Mouse (Mus musculus): Measurements from ENCODE around the gene Mink1. TPM values are rescaled to one million over a fixed set of nuclear protein-coding genes. Genes with fewer than 3 reads are reported as not detected.

Mink1 gene
- total RNA-seq, 2 experiments from 2014 or later: 16.5 to 18.0 TPM

DNA sequence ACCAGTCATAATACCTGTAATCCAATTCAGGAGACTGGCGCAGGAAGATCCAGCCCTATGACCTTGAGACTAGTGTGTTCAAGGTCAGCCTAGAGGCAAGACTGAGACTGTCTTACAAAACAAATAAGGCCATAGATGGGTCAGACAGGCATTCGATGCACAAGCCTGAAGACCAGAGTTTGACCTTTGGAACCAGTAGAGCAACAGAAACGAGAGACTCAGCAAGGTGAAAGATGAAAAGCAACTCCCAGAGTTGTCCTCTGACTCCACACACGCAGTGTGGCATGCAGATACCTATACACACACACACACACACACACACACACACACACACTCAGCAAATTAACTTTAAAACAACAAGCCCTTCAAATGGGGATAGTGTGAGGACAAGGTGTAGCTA, 64.2 kb downstream of the Mink1 start:
- ATAC-seq (replicated peaks; ENCODE audit: poor library complexity): no peak

DNA sequence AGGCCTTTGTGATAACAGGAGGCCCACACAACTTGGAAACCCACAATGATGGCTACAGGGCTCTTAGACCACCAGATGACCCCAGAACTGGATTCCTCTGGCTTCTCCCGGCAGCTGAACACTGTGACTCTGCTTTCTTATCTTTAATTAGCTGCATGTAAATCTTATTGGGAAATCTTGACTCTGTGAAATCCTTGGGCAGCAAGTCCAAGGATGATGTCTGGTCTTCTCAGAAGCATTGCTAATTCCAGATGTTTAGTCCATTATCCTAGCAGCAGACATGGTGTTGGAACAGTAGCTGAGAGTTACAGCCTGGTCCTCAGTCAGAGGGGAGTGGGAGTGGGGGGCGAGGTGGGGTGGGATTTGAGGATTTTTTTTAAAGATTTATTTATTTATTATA, 65.8 kb downstream of the Mink1 start:
- no peak for ATAC-seq (replicated peaks; ENCODE audit: poor library complexity)

GRCm38 (mm10) chr11:70629557-70629956, 66.9 kb downstream of the Mink1 start:
- peak; percentile 77 for ATAC-seq (replicated peaks; ENCODE audit: poor library complexity)

GRCm38 (mm10) chr11:70630129-70630528, 67.4 kb downstream of the Mink1 start:
- ATAC-seq (replicated peaks; ENCODE audit: poor library complexity): 0 out of 2 replicates have a peak, but pooled peaks have one; percentile 13

DNA sequence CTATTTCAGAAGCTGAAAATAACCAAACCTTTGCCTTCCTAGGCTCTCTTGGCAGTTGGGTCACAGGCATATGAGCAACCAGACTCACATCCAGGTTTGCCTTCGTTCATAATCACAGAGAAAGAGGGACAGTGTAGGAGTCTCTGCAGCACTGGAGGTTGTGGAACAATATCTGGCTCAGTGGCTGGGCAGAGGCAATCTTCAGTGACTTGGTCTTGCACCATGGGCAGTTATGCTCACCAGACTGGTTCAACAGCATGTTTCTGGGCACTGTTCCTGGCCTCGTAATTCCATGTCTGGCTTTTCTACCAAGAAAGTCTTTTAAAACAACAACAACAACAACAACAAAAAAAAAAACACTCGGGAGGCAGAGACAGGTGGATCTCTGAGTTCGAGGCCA, 72.9 kb downstream of the Mink1 start:
- ATAC-seq (replicated peaks; ENCODE audit: poor library complexity): no peak

GRCm38 (mm10) chr11:70637764-70638163, 75.1 kb downstream of the Mink1 start:
- ATAC-seq (replicated peaks; ENCODE audit: poor library complexity): no peak

DNA sequence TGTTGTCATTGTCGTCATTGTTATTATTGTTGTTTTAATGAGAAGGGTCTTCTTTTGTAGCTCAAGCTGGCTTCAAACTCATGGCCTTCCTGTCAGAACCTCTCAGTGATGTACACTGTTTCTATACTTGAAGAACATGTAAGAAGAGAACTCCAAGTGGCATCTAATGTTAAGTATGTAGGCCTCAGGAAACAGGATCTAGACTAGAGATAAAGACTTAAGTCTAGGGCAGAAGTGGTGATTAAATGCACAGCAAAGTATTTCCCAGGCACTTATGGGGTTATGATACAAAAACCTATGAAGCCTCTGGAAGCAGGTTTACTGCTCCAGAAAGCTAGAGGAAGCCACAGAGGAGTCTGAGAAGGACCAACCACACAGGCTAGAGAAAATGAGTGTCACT, 75.6 kb downstream of the Mink1 start:
- ATAC-seq (replicated peaks; ENCODE audit: poor library complexity): no peak

GRCm38 (mm10) chr11:70638714-70639278, 76.1 kb downstream of the Mink1 start, which contains the start of gene Gp1ba:
Gene Gp1ba, plus strand, starts transcription at chr11:70639122.
- ATAC-seq (replicated peaks; ENCODE audit: poor library complexity): peak; percentile 94

DNA sequence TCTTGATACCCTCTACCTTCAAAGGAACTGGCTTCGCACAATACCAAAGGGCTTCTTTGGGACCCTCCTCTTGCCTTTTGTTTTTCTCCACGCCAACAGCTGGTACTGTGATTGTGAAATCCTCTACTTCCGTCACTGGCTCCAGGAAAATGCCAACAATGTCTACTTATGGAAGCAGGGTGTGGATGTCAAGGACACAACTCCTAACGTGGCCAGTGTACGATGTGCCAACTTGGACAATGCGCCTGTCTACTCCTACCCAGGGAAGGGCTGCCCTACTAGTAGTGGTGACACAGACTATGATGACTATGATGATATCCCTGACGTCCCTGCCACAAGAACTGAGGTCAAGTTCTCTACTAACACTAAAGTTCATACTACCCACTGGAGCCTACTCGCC, 77.3 kb downstream of the Mink1 start:
- ATAC-seq (replicated peaks; ENCODE audit: poor library complexity): no peak

DNA sequence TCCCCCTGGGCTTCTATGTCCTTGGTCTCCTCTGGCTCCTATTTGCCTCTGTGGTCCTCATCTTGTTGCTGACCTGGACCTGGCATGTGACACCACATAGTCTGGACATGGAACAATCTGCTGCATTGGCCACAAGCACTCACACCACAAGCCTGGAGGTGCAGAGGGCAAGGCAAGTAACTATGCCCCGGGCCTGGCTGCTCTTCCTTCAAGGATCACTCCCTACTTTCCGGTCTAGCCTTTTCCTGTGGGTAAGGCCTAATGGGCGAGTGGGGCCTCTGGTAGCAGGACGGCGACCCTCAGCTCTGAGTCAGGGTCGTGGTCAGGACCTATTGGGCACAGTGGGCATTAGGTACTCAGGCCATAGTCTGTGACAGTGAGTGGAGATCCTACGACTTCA, 78.6 kb downstream of the Mink1 start:
- no peak for ATAC-seq (replicated peaks; ENCODE audit: poor library complexity)

GRCm38 (mm10) chr11:70643051-70643450, 80.4 kb downstream of the Mink1 start:
- ATAC-seq (replicated peaks; ENCODE audit: poor library complexity): no peak

GRCm38 (mm10) chr11:70644564-70645103, 82.0 kb downstream of the Mink1 start:
- no peak for ATAC-seq (replicated peaks; ENCODE audit: poor library complexity)

- no peak for ATAC-seq (replicated peaks; ENCODE audit: poor library complexity)
Measured at GRCm38 (mm10) chr11:70645461-70646258, 83.0 kb downstream of the Mink1 start.

DNA sequence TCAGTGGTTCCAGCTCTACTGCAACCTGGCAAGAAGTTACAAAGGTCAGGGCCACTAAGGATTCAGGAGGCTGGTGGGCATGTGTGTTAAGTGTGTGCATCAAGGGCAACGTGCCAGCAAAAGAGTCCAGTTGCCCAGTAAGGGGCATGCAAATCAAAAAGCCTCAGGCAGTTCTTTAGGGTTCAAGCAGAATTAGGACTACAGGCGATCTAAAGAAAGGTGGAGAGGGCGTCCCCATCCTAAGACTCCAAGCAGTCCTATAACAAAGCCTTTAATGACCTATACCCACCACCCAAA, 83.5 kb downstream of the Mink1 start:
- no peak for ATAC-seq (replicated peaks; ENCODE audit: poor library complexity)

DNA sequence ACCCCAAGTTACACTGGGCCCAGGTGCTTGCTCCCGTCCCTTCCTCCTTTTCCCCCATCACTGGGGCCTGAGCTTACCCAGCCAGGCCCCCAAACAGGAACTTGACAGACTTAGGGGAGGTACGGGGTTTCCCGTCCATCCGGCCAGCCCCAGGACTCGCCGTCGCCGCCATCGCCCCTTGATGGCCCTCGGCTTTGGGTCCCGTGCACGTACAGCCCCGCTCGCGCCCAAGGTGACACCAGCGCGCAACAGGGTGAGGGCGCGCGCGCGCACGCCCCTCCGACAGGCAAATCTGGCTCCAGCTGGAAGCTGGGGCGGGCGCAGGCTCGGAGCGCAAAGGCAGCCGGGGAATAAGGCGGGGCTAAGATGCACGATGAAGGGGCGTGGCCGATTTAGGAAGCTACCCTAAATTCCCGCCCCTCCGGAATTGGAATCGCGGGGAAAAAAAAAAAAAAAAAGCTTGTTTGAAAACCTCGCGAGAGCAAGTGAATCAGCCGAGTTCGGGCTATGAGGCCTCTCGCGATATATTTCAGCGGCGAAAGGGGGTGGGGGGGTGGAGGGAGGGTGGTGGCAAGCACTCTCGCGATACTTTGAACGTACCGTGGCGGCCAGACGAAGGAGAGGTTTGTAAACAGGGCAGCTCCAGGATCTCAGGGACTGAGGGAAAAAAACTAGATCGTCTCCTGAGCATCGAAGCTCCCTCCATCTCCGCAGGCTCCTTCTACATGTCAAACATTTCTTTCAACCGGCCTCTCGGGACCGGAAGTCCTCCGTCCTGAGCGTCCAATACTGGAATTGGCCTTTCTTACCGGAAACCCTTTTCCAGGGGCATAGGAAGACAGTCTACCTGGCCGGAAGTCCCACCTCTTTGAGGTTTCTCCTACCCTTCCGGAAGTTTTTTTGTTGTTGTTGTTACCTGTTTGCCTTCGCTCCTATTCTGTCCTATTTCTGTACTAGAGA, 84.3 kb downstream of the Mink1 start, which contains the start of the genes Rnf167 and Slc25a11:
Gene Rnf167 (plus strand): TSS at position 545 of the 960 bp plus-strand sequence.
Gene Slc25a11 (minus strand): TSS at position 789 of the 960 bp plus-strand sequence.
- peak; percentile 74 for ATAC-seq (replicated peaks; ENCODE audit: poor library complexity)

- peak; percentile 9; the same call in 1 of the 2 replicates for ATAC-seq (replicated peaks; ENCODE audit: poor library complexity)
Measured at GRCm38 (mm10) chr11:70647716-70648420, 85.2 kb downstream of the Mink1 start.

- ATAC-seq (replicated peaks; ENCODE audit: poor library complexity): 0 out of 2 replicates have a peak, but pooled peaks have one; percentile 3
Measured at GRCm38 (mm10) chr11:70648512-70648911, 85.8 kb downstream of the Mink1 start.

- ATAC-seq (replicated peaks; ENCODE audit: poor library complexity): no peak
Measured at GRCm38 (mm10) chr11:70649185-70649734, 86.6 kb downstream of the Mink1 start.

- ATAC-seq (replicated peaks; ENCODE audit: poor library complexity): peak; percentile 5; the same call in 1 of the 2 replicates
Measured at GRCm38 (mm10) chr11:70650322-70651175, 87.9 kb downstream of the Mink1 start.
